Mouse (Mus musculus) intestine, postnatal 0 days (tissue): ENCODE measurements around the gene Ston1. TPM values are rescaled to one million over a fixed set of nuclear protein-coding genes. Genes with fewer than 3 reads are reported as not detected.

Source experiments
- ATAC-seq: fragments of 200-750 bp; cut with Nextera tagmentation; 2 replicates; pipeline ENCODE4 v1.8.0; 2017; ENCODE audit warnings: mild to moderate bottlenecking, moderate TSS enrichment, moderate library complexity
- H3K27ac ChIP-seq: fragments of 300-500 bp; sonication (generic); 2 replicates; pipeline ENCODE4 v1.5.1; 2014; ENCODE audit warnings: mild to moderate bottlenecking, low read depth, low read length, moderate library complexity
- H3K27me3 ChIP-seq: fragments of 300-500 bp; sonication (generic); replicated peaks from 2 replicates; pipeline ENCODE4 v1.6.1; 2014; ENCODE audit warnings: low read length, mixed read lengths; ENCODE audit not compliant: control insufficient read depth, insufficient read depth
- H3K36me3 ChIP-seq: fragments of 300-500 bp; sonication (generic); 2 replicates; pipeline ENCODE4 v1.6.1; 2014; ENCODE audit warnings: mild to moderate bottlenecking, moderate library complexity; ENCODE audit not compliant: control insufficient read depth, insufficient read depth
- H3K4me1 ChIP-seq: fragments of 300-500 bp; sonication (generic); replicated peaks from 2 replicates; pipeline ENCODE4 v1.6.1; 2014; ENCODE audit warnings: antibody characterized with exemption, low read length, mixed read lengths; ENCODE audit not compliant: control insufficient read depth, insufficient read depth
- H3K4me2 ChIP-seq: fragments of 300-500 bp; sonication (generic); replicated peaks from 2 replicates; pipeline ENCODE4 v1.6.1; 2014; ENCODE audit warnings: low read depth, mild to moderate bottlenecking, moderate library complexity
- H3K4me3 ChIP-seq: fragments of 300-500 bp; sonication (generic); 2 replicates; pipeline ENCODE4 v1.5.1; 2014; ENCODE audit warnings: low read depth, low read length
- H3K9ac ChIP-seq: fragments of 300-500 bp; sonication (generic); 2 replicates; pipeline ENCODE4 v1.6.1; 2014; ENCODE audit warnings: mild to moderate bottlenecking, low read depth, low read length
- H3K9me3 ChIP-seq: fragments of 300-500 bp; sonication (generic); 2 replicates; pipeline ENCODE4 v1.6.1; 2016; ENCODE audit warnings: mixed run types; ENCODE audit not compliant: control insufficient read depth
- CTCF ChIP-seq: sonication (generic); IDR thresholded peaks from 2 replicates; pipeline ENCODE4 v1.5.1; 2016; ENCODE audit warnings: low read depth, mild to moderate bottlenecking, control low read depth, antibody characterized with exemption, moderate library complexity
- WGBS: fragments of 180-500 bp; shearing (Covaris S2); extraction: QIAGEN DNeasy Blood & Tissue Kit; methylation state at CpG from one replicate; pipeline ENCODE4 v1.1.7; 2014; 5-methylcytosine and 5-hydroxymethylcytosine counted together
- polyA plus RNA-seq: library from polyadenylated mRNA; unstranded; fragments of >200 nt; fragmentation: Nextera tagmentation; extraction: Ambion mirVana; gene quantifications from 2 replicates; pipeline ENCODE4 v1.2.1, GENCODE M21; 2015

Gene Ston1
- polyA plus RNA-seq, 1 experiment from 2014 or later: 3.7 TPM

DNA sequence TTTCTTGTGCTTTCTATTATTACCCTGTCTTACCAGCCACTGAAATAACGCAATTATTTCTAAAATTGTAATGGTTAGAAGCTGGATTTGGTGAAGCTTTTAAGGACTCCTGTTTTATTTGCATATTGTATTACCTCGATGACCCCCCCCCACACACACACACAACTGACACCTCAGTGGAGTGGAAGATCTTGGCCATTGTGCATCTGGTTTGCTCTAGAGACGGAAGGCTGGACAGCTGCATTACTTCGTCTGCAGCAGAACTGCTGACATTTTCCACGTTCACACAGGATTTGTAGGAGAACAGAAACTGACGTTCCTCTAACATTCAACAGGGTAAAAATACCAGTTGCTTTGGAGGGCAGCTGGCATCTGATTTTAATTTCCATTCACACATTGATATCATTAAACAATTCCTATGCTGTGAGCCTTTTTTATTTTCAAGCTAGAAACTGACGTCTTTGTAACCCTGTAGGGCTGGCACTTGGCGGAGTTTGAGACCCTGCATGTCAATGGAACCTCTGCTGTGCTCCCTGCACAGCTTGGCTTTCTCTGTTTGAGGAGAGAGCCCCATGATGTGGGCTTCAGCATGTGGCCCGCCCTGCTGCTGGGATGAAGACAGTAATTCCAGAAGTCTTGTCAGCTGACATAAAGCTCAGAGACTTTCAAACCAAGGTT lies 99.3 kb downstream of the Ston1 start:
- no peak for TF ChIP-seq CTCF
- H3K9ac ChIP-seq: no peak overlapping the region
- ATAC-seq: no peak
- no peaks in the 10 kb centered on the region for H3K36me3 ChIP-seq
- H3K27ac ChIP-seq: no peak overlapping the region
- no peak overlapping the region for H3K4me3 ChIP-seq
- H3K27me3 ChIP-seq: no peaks in the 10 kb centered on the region
- 73% methylated on average over 9 of the region's 9 CpGs for WGBS
- no peaks in the 10 kb centered on the region for H3K4me1 ChIP-seq
- H3K9me3 ChIP-seq: no peaks in the 10 kb centered on the region
- H3K4me2 ChIP-seq: no peak overlapping the region

DNA sequence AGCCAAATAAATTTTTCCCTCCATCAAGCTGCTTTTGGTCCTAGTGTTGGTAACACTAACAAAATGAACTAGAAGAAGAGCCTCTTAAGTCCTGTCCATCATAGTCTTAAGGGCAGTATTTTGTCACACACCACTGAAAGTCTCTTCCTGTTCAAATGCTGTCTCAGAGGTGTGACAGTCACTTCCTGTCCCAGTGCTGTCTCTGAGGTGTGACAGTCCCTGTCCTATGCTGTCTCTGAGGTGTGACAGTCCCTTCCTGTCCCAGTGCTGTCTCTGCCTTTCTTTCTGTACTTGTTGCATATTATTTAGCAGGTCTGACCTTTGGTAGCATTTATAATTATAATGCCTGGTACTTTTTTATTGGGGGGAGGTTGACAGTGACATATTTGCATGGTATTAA lies 103.4 kb downstream of the Ston1 start:
- H3K4me2 ChIP-seq: no peak overlapping the region
- H3K27ac ChIP-seq: no peak overlapping the region
- no peak overlapping the region for H3K4me3 ChIP-seq
- H3K4me1 ChIP-seq: no peaks in the 10 kb centered on the region
- no peak for ATAC-seq
- TF ChIP-seq CTCF: no peak
- H3K9me3 ChIP-seq: no peaks in the 10 kb centered on the region
- no peaks in the 10 kb centered on the region for H3K36me3 ChIP-seq
- H3K9ac ChIP-seq: no peak overlapping the region
- H3K27me3 ChIP-seq: no peaks in the 10 kb centered on the region

DNA sequence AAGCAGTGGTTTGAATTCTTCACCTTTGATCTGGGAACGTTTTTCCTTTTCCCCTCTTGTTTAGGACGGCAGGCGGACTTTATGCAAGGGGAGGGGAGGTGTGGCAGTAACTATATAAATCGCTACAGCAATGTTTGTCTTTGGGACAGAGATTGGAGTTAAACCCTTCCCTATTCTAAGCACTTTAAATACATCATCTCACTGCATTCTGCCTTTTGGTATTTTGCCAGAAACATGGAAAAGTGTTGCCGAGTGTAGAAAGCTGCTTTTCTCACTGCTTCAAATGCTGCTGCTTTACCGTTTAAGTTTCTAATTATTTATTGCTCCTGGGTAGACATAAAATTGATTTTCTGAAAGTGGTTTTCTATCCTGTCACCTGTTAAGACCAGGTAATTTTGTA lies 104.9 kb downstream of the Ston1 start:
- no peak overlapping the region for H3K4me3 ChIP-seq
- H3K36me3 ChIP-seq: no peaks in the 10 kb centered on the region
- no peak overlapping the region for H3K27ac ChIP-seq
- H3K27me3 ChIP-seq: no peaks in the 10 kb centered on the region
- WGBS: 8% methylated on average over 6 of the region's 6 CpGs
- no peaks in the 10 kb centered on the region for H3K4me1 ChIP-seq
- H3K9me3 ChIP-seq: no peaks in the 10 kb centered on the region
- no peak overlapping the region for H3K9ac ChIP-seq
- no peak overlapping the region for H3K4me2 ChIP-seq
- TF ChIP-seq CTCF: no peak
- ATAC-seq: no peak

DNA sequence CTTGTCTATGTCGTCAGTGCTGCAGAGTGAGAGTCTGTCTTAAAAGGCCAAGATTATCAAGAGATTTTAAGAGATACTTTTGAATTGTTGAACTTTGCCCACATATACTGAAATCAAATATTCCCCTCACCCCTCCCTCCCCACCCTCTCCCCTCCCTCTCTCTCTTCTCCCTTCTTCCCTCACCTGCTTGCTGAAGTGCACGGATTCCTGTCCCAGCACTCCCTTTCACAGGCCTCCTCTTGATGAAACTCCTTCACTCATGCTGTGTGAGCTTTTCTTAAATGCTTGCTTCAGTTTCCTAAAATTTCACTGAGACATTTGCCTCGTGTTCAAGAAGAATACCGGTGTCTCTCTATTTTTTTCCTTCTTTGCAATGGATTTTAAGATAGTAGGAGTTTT lies 105.6 kb downstream of the Ston1 start:
- WGBS: 35% methylated on average over 4 of the region's 4 CpGs
- H3K9me3 ChIP-seq: no peaks in the 10 kb centered on the region
- H3K4me3 ChIP-seq: no peak overlapping the region
- TF ChIP-seq CTCF: no peak
- no peak for ATAC-seq
- no peak overlapping the region for H3K27ac ChIP-seq
- no peaks in the 10 kb centered on the region for H3K4me1 ChIP-seq
- H3K27me3 ChIP-seq: no peaks in the 10 kb centered on the region
- H3K4me2 ChIP-seq: no peak overlapping the region
- no peak overlapping the region for H3K9ac ChIP-seq
- no peaks in the 10 kb centered on the region for H3K36me3 ChIP-seq

DNA sequence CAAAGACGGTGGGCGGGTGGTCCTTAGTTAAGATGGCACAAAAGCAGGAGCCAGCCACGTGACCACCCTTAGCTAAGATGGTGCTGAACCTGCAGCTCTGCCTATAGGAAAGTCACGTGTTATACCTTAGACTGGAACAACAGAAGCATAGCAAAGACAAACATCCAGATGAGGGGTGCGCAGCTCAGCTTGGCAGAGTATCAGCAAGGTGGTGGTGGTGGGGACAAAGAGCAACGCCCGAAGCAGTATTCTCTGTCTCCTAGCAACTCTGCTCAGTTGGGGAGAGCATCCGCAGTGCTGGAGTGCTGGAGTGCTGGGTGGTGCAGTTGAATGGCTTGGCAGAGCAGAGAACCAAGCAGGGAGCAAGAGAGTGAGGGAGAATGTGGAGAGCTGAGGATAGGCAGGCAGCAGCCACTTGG lies 108.8 kb downstream of the Ston1 start:
- Histone ChIP-seq H3K4me3 (no peak overlapping the region), H3K27me3 (no peaks in the 10 kb centered on the region), H3K9ac (no peak overlapping the region), H3K4me2 (no peak overlapping the region), H3K4me1 (no peaks in the 10 kb centered on the region), H3K36me3 (no peaks in the 10 kb centered on the region), H3K27ac (no peak overlapping the region), H3K9me3 (no peaks in the 10 kb centered on the region)
- 51% methylated on average over 8 of the region's 8 CpGs for WGBS
- no peak for TF ChIP-seq CTCF
- no peak for ATAC-seq

Other genes with a start within 250 kb of the Ston1 start
- 11.4 and 13.5 TPM in 2 replicates for gene Foxn2, start 157.0 kb upstream of the Ston1 start, polyA plus RNA-seq
- 25.8 and 27.2 TPM in 2 replicates for gene Ppp1r21, start 67.6 kb upstream of the Ston1 start, polyA plus RNA-seq
- gene Gtf2a1l, start 71.0 kb downstream of the Ston1 start, polyA plus RNA-seq: not detected in 2 replicates
- not detected in 2 replicates for gene Lhcgr, start 194.3 kb downstream of the Ston1 start, polyA plus RNA-seq